Comparison of ENCODE assay signal across 16 mouse cellular contexts in genomic region chr2:50012303-50012702, GRCm38 (mm10). TPM values are rescaled to one million over a fixed set of nuclear protein-coding genes. Genes with fewer than 3 reads are reported as not detected.
"Had no signal": no experiment of that assay in that cellular context is flagged by ENCODE, and none has a peak within 500 bp of the region (broad histone marks: within the 10 kb centered on the region; RNA-seq: fewer than 3 reads in every experiment).

No protein-coding gene starts in this region.

- H3K27ac ChIP-seq: midbrain, embryonic 13.5 days; midbrain, embryonic 15.5 days; neural tube, embryonic 12.5 days; stomach, embryonic 15.5 days had no signal

- H3K9ac ChIP-seq: lung, embryonic 14.5 days; midbrain, embryonic 13.5 days; midbrain, embryonic 15.5 days; neural tube, embryonic 12.5 days; stomach, embryonic 15.5 days had no signal

- H3K27me3 ChIP-seq: megakaryocyte, embryonic 14.5 days; midbrain, embryonic 13.5 days; midbrain, embryonic 15.5 days; neural tube, embryonic 12.5 days; stomach, embryonic 15.5 days had no signal

- H3K36me3 ChIP-seq: midbrain, embryonic 13.5 days; midbrain, embryonic 15.5 days; neural tube, embryonic 12.5 days; stomach, embryonic 15.5 days had no signal

- H3K4me3 ChIP-seq: megakaryocyte, embryonic 14.5 days; midbrain, embryonic 13.5 days; midbrain, embryonic 15.5 days; neural tube, embryonic 12.5 days; stomach, embryonic 15.5 days had no signal

- H3K4me2 ChIP-seq: lung, embryonic 14.5 days; midbrain, embryonic 11.5 days; midbrain, embryonic 13.5 days; midbrain, embryonic 15.5 days; neural tube, embryonic 12.5 days; stomach, embryonic 15.5 days had no signal

- H3K9me3 ChIP-seq: megakaryocyte, embryonic 14.5 days; midbrain, embryonic 15.5 days; neural tube, embryonic 12.5 days; stomach, embryonic 15.5 days had no signal

- ATAC-seq: midbrain, embryonic 13.5 days; midbrain, embryonic 15.5 days had no signal

- H3K4me1 ChIP-seq: midbrain, embryonic 13.5 days; midbrain, embryonic 15.5 days; neural tube, embryonic 12.5 days; stomach, embryonic 15.5 days had no signal

- DNase-seq: lung, adult 18-20 months; lung, embryonic 14.5 days; lung, postnatal 10 days; lung, postnatal 4 days; right cerebral cortex, postnatal 14 days; thymus, adult 18-20 months; thymus, postnatal 14 days; thymus, postnatal 36 days had no signal

RNA-seq across cellular contexts. Expression of gene Lypd6, which starts 53.9 kb away (rescaled TPM):
- total RNA-seq: monocyte, adult 5-6 weeks; neutrophil, adult 5-6 weeks had no signal
